Mouse (Mus musculus): Measurements from ENCODE around the gene Kat6b. TPM values are rescaled to one million over a fixed set of nuclear protein-coding genes. Genes with fewer than 3 reads are reported as not detected.

Gene Kat6b
- total RNA-seq, 4 experiments from 2014 or later = 26.7 to 30.3 (median 28.2) TPM

DNA sequence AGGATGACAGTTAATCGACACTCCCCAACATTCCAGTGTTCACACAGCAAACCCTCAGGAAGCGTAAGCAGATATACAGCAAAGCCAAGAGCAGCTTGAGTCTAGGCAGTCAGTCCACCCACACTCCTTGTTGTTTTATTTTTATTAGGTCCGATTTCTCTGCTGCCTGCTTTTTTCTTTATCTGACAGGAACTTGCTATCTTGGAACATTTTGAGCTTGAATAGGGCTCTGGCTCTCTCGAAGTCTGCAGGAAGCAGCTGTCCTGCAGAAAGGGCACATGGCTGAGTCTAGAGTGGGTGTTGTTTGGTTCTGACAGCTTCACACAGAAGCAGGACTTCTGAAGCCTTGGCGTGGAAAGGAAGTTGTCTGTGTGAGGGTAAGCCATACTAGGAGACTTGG is 222.0 kb downstream of the Kat6b start:
- DNase-seq (ENCODE audit: low spot score) = peak; percentile 44

DNA sequence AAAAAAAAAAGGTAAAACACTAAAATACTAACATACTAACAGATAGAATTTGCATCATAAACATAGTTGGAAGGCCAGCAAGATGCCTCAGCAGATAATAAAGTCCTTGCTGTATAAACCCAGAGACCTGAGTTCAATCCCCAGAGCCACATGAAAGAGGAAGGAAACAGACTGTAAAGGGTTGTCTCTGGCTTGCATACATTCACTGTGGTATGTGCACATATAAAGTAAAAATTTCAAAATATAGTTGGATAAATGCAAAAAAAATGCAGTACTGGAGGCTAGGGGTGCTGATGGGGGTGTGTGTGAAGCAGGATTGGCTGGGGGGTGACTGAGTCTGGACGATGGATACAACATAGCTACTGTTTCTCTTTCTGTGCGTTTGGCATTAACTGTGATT is 224.2 kb downstream of the Kat6b start:
- no peak for DNase-seq (ENCODE audit: low spot score)

DNA sequence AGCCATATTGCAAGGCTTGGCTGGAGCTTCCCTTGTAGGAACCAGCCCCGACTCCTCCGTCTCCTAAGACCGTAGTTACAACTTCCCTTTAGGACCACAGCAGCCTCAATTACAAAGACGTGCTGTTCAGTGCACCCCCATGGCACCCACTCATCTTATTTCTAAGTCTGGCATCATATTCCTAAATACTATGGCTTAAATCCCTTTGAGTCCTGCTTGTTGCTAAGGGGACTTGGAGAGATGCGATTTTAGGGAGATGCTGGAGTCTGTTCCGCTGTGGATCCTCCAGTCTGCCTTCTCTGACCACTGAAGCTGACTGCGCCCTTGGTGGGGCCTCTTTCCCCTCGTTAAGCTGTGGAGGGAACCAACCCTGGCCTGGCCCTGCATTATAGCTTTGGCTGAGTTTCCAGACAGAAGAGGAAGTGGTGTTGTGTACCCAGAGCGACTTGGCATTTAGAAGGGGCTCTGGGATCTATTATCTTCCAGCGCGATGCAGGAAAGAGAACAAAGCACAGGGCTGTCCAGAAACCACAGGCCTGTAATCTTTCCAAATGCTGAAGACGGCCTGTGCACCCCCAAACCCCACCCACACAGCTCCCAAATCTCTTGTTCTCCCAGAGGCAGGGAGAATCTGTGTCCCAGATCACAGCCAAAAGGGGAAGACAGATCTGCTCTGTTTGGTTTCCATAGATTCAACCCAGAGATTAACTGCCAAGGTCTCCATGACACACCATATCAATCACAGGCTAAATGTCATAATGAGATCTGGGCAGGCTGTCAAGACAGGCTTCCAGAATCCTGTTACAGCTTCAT is 225.7 kb downstream of the Kat6b start:
- DNase-seq (ENCODE audit: low spot score) = peak; percentile 41

DNA sequence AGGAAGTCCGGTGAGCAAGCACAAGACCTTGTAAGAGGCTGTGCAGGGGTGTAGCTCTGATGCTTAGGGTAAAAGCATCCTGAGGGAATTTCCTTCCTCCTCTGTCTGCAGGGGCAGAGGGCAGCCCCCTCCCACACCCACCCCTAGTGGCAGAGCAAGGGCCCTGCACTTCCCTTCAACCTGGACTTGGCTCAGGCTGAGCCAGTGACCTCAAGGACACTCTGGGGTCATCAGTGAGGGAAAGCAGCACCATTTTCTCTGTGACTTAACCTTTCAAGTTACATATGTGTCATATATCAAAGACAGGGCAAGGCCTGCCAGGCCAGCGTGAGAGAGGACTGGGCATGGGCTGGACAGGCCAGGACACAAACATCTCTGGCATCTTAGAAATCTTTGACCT is 228.3 kb downstream of the Kat6b start:
- no peak for DNase-seq (ENCODE audit: low spot score)

DNA sequence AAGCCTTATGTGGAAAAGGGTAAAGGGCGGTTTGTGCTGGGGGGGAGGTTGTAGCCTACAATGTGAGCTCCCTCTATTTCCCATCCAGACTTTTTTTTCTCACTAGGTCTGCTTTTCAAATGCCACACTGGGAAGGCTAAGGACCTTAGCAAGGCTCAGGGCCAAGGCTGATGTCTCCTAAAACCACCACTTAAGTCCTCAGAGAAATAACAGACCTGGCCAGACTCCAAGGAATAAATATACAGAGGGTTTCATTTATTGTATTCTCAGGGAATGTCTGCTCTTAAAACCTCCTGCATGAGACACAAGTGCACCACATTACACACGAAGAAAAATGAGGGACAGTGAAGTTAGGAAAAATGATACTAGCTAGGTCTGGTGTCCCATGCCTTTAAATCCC is 230.0 kb downstream of the Kat6b start:
- DNase-seq (ENCODE audit: low spot score) = no peak

DNA sequence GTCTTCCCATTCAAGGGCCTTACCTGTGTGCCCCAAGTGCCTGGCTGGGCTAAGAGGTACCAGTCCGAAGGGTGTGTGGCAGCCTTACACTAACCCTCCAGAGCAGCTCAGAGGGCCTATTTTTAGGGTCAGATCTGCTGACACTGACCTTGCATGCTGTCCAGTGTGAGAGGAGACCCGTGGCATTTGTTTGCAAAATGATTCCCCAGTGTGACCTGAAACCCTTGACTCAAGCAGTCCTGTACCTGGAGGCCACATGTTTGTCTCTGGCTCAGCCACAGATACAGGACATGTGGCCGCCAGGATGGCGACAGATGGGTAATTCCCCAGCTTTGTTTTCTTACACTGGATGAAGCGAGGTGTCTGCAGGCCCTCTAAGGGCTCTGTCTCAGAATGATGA is 233.3 kb downstream of the Kat6b start, which contains the start of gene Dupd1:
TSS of gene Dupd1 (minus strand) at position 91 of the 400 bp plus-strand sequence.
- no peak for DNase-seq (ENCODE audit: low spot score)

DNA sequence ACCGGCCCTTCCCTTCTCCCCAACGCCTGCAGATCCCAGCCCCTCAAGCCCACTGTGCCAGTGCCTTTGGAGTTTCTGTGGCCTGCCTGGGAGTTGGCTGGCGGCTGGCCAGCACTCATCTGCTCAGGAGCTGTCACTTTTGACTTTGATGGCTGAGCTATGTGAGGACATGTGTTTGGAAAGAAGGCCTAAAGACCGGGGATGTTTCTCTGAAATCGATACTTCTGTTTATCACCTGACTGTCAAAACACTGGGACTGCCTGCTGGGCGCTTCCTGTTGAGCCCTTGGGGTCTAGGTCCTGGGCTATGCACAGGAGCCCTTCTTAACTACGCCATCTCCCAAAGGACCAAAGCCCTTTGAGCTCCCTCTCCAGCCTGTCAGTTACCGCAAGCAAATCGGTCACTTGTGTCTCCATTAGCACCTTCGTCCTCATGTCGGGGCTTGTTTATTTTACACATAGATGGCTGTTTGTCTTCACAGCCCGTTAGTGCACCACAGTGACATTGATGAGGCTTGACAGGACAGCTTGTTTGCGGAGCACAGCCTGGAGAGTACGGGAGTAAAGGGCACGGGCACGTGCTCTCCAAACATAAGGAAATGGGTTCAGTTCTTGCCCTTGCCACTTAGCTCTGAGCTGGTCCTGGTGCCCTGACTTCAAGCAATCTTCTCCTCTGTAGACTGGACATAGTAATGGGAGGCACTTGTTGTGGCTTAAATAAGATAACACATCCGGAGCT is 238.6 kb downstream of the Kat6b start:
- no peak for DNase-seq (ENCODE audit: low spot score)

DNA sequence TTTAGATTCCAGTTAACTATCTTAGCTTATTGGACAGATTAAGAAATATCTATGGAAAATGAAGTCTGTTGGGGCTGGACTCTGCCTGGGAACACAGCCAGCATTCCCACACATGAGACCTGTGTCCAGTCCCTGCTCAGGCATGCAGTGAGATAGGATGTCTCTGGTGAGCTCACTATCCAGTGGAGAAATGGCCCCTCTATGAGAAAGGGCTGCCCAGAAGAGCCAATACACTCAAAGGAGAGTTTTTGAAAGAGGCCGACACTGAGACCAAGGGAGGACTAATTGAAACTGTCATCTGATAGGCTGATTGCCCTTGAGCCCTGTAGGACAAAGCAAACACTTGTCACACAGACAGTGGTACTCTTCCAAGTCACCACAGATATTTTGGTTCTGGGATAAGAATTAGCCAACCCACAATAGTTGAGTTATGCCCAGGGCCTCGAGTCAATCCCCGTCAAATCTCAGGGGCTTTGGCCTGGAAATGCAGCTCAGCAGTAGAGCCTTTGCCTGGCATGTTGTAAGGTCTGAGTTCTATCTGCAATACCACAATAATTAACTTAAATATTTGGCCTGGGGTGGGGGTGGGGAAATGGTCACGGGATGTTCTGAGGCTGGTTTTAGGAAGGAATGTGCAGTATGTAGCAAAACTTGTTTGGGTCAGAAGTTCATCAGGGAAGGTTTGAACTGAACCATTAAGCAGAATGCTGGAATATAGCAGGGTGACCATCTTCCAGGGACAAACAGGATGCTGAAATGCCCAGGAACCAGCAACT is 239.4 kb downstream of the Kat6b start:
- no peak for DNase-seq (ENCODE audit: low spot score)

Other genes starting within 250 kb of the Kat6b start
- gene Dupd1, start 233.1 kb downstream of the Kat6b start, total RNA-seq (2022) = under 1 TPM in 2 of 4 experiments, not detected in 2; 0.37 to 0.47 TPM